21 mouse cellular contexts compared by ENCODE assay signal in the genomic region with DNA sequence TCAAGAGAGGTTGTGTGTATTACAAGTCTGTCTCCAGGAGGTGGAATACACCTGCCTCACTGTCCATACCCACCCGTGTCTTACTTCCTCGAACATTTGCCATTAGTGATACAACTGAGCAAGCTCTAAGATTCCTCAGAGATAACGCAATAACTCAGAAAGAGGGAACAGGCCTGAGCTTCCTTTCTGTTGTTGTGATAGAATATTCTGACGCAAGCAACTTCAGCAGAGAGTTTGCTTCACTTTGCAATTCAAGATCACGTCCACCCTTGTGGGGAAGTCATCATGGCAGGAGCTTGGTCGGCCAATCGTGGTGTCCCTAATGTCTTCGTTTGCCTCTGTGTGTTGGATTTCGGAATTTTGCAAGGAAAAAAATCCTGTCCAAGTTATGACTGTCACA. TPM values are rescaled to one million over a fixed set of nuclear protein-coding genes. Genes with fewer than 3 reads are reported as not detected.
"Had no signal": no experiment of that assay in that cellular context is flagged by ENCODE, and none has a peak within 500 bp of the region (broad histone marks: within the 10 kb centered on the region; RNA-seq: fewer than 3 reads in every experiment).

No protein-coding gene starts in this region.

- H3K4me1 ChIP-seq: intestine, embryonic 15.5 days; neural tube, embryonic 12.5 days had no signal

- H3K27ac ChIP-seq: intestine, embryonic 15.5 days; left cerebral cortex, adult 2 months; limb, embryonic 15.5 days; macrophage; midbrain, embryonic 13.5 days; neural tube, embryonic 12.5 days had no signal

- H3K9me3 ChIP-seq: intestine, embryonic 15.5 days; limb, embryonic 15.5 days; midbrain, embryonic 13.5 days; neural tube, embryonic 12.5 days had no signal

- H3K4me3 ChIP-seq: intestine, embryonic 15.5 days; left cerebral cortex, adult 2 months; limb, embryonic 15.5 days; midbrain, embryonic 13.5 days; myocyte; neural tube, embryonic 12.5 days had no signal

- DNase-seq: kidney, adult 2 months; kidney, postnatal 25 days; lung, adult 2 months; retina, postnatal 1 day; right cerebral cortex, postnatal 4 days; spleen, adult 18-20 months; thymus, adult 18-20 months; thymus, postnatal 25 days had no signal

- H3K9ac ChIP-seq: intestine, embryonic 15.5 days; limb, embryonic 15.5 days; midbrain, embryonic 13.5 days; neural tube, embryonic 12.5 days had no signal

- H3K4me2 ChIP-seq: intestine, embryonic 15.5 days; limb, embryonic 15.5 days; midbrain, embryonic 13.5 days; neural tube, embryonic 12.5 days had no signal

- ATAC-seq: intestine, embryonic 15.5 days; midbrain, embryonic 13.5 days had no signal

- H3K27me3 ChIP-seq: intestine, embryonic 15.5 days; limb, embryonic 15.5 days; midbrain, embryonic 13.5 days; neural tube, embryonic 12.5 days had no signal

- H3K36me3 ChIP-seq: intestine, embryonic 15.5 days; limb, embryonic 15.5 days; midbrain, embryonic 13.5 days; neural tube, embryonic 12.5 days had no signal

RNA-seq across cellular contexts. Expression of gene Sult6b1, which starts 15.8 kb away (rescaled TPM):
- total RNA-seq: layer of hippocampus, postnatal 25 days; left cerebral cortex, postnatal 14 days; midbrain, postnatal 0 days had no signal
- polyA plus RNA-seq: kidney, adult 2 months; kidney, embryonic 16.5 days; limb, embryonic 15.5 days; lung, adult 2 months; macrophage; midbrain, postnatal 0 days; neural tube, embryonic 12.5 days; stomach, embryonic 14.5 days; urinary bladder, adult 2 months had no signal
